Mouse (Mus musculus) layer of hippocampus, adult 11-12 months (tissue): ENCODE data around the gene Myo1e.

Source experiments
- DNase-seq: peaks from one replicate; pipeline ENCODE4 v3.0.0; 2022; ENCODE audit warnings: low spot score

Myo1e gene

DNA sequence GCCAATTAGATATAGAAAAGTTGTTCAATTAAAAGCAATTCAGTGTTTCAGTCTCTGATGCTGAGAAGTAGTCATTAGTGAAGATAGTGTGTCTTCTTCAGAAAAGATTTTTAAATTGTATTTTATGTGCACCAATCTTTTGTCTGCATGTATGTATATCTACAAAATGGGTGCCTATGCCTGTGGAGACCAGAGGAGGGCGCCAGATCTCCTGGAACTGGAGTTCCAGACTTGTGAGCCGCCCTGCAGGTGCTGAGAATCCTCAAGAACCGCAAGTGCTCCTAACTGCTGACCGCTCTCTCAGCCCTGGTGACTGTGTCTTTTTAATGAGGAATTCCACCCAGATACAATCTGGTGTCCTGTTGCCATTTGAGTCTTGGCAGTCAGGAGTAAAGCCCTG, 76.0 kb downstream of the Myo1e start:
- DNase-seq, result no peak

DNA sequence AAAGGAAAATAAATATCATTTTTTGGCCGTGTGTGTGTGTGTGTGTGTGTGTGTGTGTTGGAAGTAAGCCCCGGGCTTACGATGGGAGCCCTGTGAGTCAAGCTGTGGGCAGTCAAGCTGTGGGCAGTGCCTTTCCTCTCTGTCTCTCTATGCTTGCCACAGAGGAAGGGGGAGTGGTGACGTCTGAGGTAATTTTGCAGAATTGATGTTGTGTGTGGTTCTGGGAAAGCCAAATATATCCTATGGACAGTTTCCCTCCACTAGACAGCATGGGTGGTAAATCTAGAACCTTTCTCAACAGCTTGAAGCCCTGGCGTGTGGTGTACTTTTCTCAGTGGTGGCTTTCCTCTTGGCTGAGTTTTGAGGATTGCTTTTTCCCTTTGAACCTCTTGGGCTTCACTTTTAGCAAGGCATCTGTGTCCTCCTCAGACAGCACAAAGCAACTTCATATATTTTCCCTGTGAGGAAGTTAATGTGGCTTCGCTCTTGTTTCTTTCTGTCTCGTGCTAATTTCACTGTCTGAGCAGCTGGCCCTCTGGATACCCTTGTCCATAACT, 77.5 kb downstream of the Myo1e start:
- peak; percentile 39 for DNase-seq

GRCm38 (mm10) chr9:70290785-70291184, 83.6 kb downstream of the Myo1e start:
- DNase-seq, result no peak

DNA sequence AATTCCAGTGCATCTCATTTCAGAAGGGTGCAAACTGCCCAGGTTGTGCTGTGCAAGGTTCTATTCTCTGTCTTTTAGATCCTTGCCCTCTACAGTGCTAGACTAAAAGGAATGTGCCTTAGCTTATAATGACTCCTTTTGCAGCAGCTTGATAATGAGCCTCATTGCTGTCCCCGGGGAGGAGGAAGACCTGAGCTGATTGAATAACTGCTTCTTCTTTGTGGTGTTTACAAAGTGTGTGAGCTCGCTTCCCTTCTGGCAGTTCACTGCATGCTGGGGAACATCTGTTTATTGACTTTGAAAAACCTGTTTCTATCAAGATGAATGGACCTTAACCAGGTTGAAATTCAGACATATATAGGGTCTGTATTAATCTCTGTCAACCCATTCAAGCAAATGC, 89.8 kb downstream of the Myo1e start:
- DNase-seq, result no peak

- DNase-seq, result peak; percentile 58
These were observed 91.1 kb downstream of the Myo1e start for GRCm38 (mm10) chr9:70298221-70298620.

GRCm38 (mm10) chr9:70300705-70301104, 93.6 kb downstream of the Myo1e start:
- no peak for DNase-seq

- no peak for DNase-seq
These were observed 94.4 kb downstream of the Myo1e start for GRCm38 (mm10) chr9:70301598-70301997.

GRCm38 (mm10) chr9:70304901-70305300, 97.8 kb downstream of the Myo1e start:
- DNase-seq, result no peak

DNA sequence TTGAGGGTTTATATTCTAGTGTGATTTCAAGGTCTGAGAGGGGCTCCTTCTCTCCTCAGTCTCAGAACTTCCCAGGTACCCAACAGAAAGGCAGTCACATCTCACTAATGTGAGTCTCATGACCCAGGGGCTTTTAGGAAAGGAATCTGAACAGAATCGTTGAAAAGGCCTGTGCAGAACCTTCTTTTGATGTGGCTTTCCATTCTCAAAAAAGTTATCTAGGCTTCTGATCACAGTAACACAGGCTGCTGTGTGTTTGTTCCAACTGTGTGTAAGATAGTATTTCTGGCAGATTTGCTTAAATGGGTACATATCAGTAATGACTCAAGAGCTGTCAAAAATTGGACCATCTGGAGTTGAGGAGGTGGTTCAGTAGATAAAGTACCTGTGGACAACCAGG, 102.9 kb downstream of the Myo1e start:
- DNase-seq, result no peak

- no peak for DNase-seq
These were observed 106.9 kb downstream of the Myo1e start for GRCm38 (mm10) chr9:70314019-70314418.

DNA sequence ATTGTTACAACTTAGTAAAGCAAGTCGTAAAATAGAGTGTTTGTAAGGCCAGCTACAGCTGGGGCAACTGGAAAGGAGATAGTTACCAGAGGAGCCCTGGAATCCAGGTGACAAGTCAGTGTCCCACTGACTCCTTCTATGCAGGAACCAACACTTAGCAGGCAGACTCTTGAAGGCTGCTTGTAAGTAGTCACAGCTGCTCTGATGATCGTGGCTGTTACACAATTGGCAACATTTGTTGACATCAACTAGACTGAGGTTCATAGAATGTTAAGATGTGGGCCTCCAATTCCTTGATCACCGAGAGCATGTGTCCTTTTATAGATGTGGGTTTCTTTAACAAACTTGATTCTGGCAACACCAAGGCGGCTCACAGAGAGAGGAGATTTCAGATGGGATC, 108.0 kb downstream of the Myo1e start:
- no peak for DNase-seq

GRCm38 (mm10) chr9:70318601-70319000, 111.5 kb downstream of the Myo1e start:
- no peak for DNase-seq

DNA sequence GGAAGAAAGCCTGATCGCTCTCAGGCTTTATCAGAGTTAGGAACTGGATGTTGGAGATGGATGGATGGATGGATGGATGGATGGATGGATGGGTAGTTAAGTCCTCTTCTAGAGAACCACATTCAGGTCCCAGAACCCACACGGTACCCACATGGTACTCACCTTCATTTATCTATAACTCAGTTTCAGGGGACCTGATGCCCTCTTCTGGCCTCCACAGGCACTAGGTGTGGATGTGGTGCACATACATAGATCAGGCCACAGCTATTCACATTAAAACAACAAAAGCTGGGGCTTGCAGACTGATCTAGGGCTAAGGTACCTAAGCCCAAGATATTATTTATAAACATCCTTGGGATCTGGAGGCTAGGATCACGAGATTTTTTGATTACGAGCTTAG, 117.2 kb downstream of the Myo1e start:
- no peak for DNase-seq

DNA sequence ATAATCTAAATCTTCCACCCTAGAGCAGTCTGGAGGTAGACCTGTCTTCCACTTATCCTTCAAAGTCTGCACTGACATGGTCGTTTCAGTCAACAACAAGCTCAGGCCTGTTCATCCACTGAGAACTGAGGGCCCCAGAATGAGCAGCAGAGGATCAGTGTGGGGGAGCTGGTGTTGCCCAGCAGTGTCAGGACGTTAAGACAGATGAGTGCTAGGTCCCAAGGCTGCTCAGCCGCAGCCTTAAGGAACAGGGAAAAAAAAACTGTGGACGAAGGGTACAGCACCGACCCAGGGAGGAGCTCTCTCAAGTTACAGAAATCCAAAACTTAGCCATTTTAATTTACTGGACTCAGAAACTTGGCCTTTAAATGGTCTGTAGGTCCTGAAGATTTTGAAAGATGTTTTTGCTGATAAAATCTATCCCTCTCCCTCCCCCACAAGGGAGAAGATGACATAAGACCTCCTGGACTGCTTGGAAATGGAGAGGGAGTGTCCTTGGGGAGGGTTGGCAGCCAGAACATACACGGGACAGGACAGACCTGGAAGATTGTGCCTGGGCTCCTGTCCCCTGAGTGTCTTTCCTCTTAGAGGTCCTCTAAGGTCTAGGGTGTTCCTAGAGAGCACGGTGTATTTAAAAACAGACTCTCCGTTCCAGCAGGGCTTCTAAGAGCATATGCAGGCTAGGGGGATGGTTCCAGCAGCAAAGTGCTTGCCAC, 118.9 kb downstream of the Myo1e start:
- no peak for DNase-seq

DNA sequence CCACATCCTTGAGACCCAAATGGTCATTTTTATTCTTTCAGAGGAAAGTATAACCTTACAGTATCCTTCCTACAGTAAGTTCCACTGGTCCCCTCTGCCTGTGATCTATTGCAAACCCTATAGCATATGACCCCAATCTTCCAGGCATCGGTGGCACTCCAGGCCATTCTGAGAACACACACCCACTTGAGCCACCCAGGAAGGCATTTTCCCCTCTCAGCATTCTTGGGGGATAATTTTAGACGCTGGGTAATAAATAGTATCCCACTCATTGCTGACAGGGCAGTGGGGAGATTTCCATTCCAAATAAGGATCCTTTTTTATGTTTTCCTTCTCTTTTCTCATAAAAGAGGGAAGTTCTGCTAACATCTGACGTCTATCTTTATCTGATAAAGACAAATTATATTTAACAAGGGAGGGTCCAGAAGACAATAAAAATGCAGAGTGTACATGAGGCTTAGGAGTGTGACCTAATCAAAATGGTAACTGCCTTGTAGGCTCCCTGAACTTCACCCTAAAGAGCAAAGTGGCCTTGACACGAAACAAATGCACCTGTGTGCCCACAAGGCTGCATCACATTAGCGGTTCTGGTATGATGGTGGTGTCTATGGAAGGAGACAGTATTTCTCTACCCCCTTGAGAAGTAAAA, 121.2 kb downstream of the Myo1e start:
- peak; percentile 31 for DNase-seq

DNA sequence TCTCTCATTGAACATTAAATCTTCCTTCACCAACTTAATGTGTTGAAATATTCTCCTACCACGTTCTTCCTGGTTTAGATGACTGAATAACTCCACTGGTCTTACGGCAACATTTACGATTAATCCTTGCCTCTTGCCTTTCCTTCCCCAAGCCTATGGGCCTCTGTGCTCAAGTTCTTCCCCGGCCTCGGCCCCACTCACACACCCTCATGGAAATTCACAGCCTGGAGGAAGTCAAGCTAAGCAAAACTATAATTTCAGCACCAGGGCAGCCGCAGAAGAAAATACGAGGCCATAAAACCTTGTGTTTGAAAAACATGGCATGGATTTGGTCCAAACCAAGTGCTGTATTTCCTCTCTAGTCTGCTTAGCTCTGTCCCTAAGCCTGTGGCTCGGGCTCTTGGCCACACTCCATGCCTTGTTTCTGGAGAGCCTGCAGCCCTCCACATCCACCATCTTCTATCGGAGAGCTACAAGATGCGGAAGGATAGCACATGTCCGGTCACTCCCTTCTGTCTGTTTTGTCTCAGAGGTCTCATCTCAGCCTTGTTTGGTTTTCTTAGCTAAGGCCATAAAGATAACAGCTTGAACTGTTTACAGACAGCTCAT, 124.7 kb downstream of the Myo1e start:
- no peak for DNase-seq

GRCm38 (mm10) chr9:70338391-70338790, 131.2 kb downstream of the Myo1e start:
- DNase-seq, result no peak

GRCm38 (mm10) chr9:70338894-70339293, 131.7 kb downstream of the Myo1e start:
- no peak for DNase-seq

DNA sequence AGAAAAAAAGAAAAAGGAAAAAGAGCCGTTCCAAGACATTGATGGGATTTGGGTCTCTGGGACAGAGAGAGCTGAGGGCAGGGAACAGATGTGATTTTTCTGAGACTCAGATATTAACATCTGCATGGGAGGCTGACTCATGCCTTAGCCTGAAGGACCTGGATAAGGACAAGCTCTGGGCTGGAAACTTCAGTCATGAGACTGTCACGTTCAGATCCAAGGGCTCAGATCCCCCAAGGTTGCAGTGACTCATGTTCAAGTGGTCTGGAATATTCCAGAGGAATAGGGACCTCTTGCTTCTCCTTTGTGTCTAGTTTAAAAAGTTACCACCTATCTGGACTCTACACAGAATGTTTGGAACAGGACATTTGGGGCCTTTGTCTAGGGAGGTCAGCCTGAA, 142.1 kb downstream of the Myo1e start:
- no peak for DNase-seq

GRCm38 (mm10) chr9:70351570-70352277, 144.6 kb downstream of the Myo1e start:
- DNase-seq, result no peak

GRCm38 (mm10) chr9:70356254-70356653, 149.1 kb downstream of the Myo1e start:
- no peak for DNase-seq

GRCm38 (mm10) chr9:70359402-70360131, 152.4 kb downstream of the Myo1e start:
- peak; percentile 32 for DNase-seq
